Mouse (Mus musculus) liver, embryonic 14.5 days (tissue): ENCODE measurements around the gene Gm10717.
"Not testable (repeated sequence)": the region's sequence is repeated elsewhere in the genome, so short reads cannot be mapped to it uniquely, and the experiment has no call there.

ENCODE experiments used
- CTCF ChIP-seq: IDR thresholded peaks from 2 replicates; pipeline ENCODE4 v1.5.1; 2016; ENCODE audit warnings: antibody characterized with exemption, low read depth, control low read depth
- EP300 ChIP-seq: IDR thresholded peaks from 2 replicates; pipeline ENCODE4 v1.6.1; 2016; ENCODE audit warnings: antibody characterized with exemption, low read depth

- TF ChIP-seq CTCF: not testable (repeated sequence)
- TF ChIP-seq EP300: 0 out of 2 replicates have a peak, but pooled peaks have one; percentile 5
These were observed 23.1 kb upstream of the Gm10717 start for GRCm38 (mm10) chr9:3001948-3002659.
